Mouse (Mus musculus) Muller cell, postnatal 12 days (primary cell): Measurements from ENCODE around the gene Smco2.
A peak's percentile ranks its signal among the peaks of the same experiment; 100 is the strongest.
"Not testable (repeated sequence)": the region's sequence is repeated elsewhere in the genome, so short reads cannot be mapped to it uniquely, and the experiment has no call there.

Source experiments
- DNase-seq: peaks from one replicate; pipeline ENCODE4 v3.0.0-alpha.2; 2015; ENCODE audit errors: inconsistent ontology term

Smco2 gene

DNA sequence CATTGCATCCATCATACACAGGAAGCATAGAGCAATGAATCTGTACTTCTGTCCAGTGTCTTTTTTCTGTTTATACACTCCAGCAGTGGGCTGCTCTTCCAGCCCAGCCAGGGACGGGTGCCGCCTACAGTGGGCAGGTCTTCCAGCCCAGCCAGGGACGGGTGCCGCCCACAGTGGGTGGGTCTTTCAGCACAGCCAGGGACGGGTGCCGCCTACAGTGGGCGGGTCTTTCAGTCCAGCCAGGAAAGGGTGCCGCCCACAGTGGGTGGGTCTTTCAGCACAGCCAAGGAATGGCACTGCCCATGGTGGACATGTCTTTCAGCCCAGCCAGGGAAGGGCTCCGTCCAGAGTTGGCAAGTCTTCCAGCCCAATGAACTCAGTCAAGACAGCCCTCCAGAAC lies 5.3 kb downstream of the Smco2 start:
- no peak for DNase-seq

DNA sequence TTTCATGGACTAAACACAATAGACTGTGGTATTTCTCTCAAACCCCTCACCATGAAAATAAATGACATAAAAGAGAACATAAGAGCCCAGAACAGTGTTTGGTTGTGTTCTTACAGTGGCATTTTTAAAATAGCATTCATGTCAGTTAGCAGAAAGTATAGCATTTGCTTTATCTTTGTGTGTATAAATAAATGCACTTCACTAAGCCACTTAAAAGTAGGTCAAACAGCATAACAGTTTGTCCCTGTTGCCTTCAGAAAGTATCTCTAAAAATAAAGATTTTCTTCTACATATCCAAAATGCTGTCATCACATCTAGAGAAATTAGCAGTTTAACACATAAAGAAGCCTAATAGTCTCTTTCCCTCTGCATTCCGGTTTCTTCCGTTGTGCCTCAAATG lies 7.5 kb downstream of the Smco2 start:
- no peak for DNase-seq

DNA sequence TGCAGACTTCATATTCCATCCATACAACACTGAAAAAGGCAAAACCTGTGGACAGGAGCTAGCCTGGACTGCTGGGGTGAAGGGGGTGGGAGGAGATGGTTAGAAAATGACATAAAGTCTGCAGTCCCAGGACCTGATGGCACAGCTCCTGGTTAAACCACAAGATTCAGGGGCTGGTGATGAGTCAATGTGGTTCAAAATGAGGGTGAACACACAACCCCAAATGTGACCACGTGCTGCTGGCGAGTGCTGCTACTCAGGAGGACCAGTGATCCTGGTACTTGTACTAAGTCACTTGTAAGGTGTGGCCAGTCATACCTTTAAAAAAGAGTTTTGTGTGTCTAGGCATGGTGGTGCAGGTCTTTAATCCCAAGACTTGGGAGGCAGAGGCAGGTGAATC lies 13.2 kb downstream of the Smco2 start:
- DNase-seq = no peak

DNA sequence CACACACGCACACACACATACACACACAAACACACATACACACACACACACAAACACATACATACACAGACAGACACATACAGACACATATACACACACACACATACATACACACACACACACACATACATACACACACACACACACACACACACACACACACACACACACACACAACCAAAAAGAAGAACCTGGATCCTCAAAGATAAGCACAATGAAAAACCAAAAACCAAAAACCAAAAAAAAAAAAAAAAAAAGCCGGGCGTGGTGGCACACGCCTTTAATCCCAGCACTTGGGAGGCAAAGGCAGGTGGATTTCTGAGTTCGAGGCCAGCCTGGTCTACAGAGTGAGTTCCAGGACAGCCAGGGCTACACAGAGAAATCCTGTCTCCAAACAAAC lies 14.5 kb downstream of the Smco2 start:
- DNase-seq = not testable (repeated sequence)

DNA sequence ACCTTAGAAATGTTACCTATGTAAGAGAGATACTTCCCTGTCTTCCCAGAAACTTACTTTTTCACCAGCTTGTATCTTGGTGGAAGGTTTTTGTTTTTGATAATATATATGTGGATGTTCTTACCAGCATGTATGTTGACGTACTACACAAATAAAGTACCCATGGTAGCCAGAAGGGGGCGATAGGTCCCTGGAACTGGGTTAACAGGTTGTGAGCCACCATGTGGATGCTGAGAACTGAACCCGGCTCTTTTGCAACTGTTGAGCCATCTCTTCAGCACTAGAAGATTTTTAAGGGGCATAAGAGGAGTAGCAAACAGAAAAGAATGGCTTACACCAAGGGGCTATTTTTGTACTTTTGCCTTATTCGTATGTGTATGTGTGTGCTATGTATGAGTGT lies 15.8 kb downstream of the Smco2 start:
- DNase-seq = no peak

DNA sequence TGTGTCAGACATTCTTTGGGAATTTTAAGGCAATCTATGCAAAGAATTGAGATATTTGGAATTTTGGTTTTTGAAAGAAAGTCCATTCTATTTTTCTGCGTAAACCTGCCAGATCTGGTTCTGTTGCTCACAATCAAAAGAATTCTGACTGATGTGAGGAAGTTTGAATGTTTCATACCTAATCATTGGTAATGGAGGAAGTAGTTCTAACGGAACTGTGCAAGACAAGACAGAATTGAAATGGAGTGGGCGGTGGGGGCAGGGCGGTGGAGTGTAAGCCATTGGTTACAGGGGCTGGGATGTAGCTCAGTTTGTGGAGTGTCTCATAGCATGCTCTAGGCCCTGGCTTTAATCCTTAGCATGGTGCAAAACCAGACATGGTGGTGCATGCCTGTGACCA lies 22.1 kb downstream of the Smco2 start:
- no peak for DNase-seq

DNA sequence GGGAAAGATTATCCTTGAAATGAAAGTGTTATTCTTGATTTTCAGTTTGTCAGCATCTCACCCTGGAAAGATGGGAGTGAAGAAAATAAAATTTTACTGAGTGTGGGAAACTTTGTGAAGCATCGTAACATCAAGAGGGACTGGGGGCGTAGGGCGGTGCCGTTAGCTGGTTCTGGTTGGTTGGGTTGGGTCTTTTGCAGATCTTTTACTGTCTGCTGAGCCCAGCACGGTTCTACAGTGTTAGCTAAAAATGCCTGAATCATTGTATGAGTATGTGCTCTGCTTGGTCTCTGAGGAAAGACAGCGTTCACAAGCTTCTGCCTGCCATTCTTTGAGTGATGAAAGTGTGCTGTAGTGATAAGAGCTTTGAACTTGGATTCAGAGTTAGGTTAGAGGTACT lies 24.5 kb downstream of the Smco2 start:
- DNase-seq = peak; percentile 52

DNA sequence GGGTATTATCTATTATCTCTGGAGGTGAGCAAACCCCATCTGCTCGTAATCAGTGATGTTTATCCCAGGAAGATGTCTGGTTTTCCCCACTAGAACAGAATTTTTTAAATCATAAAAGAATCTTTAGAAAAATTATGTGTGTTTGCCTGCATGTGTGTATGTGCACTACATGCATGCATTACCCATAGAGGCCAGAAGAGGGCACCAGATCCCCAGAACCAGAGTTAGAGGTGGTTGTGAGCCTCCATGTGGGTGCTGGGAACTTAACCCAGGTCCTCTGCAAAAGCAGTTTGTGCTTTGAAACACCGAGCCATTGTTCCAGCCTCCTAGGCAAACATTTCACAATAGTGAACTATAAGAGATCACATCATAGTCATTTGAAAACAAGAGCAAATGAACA lies 26.9 kb downstream of the Smco2 start:
- no peak for DNase-seq

DNA sequence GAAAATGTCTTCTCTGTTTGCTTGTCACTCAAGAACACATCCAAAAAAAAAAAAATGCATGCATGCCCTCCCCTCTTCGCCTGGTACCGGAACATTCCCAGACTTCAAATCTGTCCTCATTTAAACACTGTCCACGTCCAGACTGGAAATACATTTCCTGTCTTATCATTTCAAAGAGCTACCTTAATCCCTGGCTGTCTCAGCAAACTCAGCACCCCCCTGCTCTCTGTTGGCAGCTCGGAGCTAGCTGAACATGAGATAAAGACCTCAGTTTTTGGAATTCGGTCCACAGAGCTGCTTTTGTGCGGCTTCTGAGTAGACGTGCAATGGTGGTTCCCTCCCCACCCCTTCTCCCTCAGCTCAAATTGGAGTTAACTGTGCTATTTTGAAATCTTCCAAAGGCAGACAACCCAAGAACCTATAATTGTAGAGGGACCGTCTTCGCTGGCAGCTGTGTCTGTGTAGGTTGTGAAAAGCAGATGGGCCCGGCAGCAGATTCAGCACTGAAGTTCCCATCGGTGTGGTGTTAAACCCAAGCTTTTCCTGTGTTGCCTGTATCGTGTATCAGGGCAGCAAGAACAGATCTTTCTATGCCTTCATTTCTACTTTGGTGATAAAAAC lies 27.6 kb downstream of the Smco2 start:
- DNase-seq = no peak

DNA sequence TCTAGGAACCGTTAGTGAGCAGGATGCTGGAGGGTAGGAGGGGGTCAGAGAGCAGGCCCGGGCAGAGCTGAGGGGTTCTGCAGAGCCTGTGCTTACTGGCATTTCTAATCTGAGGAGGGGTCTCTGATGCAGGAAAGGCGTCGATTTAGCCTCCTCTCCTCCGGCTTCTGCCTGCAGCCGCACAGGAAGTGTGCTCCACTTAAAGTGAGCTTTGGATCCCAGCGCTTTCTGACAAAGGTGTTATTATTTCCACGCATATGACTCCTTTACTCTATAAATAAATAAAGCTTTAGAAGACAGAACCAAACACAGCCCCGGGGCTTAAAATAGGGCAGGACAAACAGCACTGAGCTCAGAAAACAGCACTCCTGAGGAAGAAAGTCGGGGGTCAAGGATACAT lies 29.0 kb downstream of the Smco2 start:
- DNase-seq = no peak

DNA sequence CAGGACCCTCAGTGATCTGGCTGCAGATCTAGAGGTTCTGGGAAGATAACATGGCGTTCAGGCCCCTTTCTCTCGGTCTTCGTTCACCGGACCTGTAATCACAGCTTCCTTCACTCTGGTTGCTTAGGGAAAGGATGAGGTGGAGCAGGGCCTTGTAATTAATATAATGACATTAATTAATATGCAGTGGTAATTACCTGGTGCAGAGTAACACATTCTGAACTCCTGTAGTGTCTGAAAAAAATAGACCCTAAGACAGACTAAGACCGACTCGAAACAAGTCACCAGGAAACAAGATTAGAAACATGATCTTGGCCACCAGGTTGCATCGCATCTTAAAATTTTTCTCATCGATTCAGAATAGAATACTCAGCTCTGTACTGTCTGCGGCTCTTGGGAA lies 30.0 kb downstream of the Smco2 start:
- no peak for DNase-seq

DNA sequence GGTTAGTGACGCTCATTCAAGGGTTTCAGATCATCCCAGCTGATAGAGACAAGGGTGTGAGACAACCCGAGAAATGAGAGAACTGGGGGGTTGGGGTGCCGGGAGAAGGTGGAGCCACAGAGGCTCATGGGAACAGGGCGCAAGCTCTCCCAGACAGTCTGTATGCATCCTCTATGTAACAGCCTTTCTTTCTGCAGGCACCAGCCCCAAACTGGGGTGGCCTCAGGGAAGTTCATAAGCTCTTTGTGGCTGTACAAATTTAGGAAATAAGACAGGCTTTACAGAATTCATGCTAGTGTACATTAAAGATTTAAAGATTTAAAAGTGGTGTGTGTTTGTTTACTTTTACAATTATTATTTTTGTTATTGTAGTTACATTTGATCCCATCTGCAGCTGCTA lies 30.4 kb downstream of the Smco2 start:
- no peak for DNase-seq

DNA sequence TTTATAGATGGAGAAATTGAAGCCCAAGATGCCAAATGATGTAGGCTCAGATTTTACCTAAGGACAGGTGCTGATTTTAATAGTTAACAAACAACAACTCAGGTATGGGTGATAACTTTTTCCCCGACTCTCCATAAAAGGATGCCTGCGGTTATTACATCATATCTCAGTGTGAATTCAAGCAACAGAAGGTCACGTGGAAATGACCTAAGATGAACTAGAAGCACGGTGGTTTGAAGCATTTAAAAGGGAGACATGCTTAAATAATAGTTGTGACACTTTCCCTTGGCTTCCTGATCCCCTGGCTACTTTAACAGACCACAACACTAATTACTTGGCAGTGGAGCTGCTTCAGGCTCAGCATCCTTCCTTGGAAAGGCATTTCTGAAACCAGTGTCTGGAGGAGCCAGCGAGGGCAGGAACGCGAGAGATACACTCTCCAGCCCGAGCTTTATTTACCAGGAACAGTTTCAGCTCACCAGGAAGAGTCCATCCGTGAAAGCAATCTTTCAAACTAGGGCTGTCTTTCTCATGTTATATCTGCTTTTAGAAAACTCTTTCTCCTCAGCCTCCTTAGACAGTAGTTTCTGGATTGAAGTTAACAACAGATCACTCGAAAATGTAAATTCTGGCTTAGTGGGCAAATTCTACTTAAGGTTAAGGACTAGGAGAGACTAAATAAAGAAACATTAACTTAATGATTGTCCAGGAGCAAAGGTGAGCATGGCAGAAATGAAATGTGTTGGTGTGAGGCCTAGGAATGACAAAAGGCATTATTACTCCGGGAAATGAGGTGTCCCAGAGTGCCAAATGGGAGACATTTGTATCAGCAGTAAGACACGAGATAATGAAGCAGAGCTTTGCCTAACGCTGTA lies 32.2 kb downstream of the Smco2 start:
- peak; percentile 53 for DNase-seq

DNA sequence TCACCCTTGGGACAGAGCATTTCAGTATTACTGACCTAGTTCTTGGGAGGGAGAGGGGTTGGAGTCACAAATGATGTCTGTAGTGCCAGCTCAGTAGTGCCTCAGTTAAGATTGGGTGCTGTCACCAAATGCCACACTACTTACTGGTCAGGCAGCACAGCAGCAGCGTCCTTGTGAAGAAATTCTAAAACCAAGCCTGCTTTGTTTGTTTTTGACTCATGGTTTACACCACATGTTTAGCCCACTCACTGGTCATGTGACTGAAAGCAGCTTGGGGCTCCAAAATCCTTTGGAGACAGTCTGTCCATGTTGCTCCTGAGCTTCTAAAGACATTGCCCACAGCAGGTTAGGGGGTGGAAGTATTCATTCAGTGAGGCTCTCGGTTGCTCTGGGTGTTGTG lies 33.5 kb downstream of the Smco2 start:
- no peak for DNase-seq

DNA sequence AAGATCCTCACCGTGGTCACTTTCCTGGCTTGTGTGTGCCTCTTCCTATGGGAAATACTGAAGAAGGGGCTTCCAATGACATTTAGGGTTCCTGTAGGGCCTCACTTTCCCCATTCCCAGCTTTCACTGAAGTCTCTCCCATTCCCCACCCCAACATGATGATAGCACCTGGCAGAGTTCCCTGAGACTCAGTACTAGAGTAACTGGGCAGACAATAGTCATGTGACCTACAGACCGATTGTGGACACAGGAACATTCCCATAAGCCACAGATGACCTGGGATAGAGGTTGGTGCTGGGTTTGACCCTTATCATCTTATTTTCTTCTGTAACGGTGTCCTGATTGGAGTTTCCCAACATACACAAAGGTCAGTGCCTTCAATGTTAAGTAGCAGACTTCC lies 34.3 kb downstream of the Smco2 start:
- DNase-seq = no peak

DNA sequence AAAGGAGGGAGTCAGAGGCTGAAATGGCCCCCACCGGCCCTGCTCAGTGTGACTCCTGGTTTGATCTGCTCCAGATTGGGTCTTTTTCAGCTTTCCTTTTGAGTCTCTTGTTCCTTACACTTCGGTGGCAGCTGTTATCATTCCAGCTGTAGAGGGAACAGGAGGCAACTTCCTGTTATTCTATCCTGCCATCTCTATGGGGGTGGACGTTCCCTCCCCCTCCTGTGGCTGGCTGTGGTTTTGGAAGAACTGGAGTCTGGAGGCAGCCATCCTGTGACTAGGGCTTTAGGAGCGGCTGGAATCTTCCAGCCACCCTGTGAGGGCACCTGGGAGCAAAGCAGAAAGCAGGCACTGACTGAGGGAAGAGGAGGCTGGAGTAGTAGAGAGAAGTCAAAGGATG lies 34.9 kb downstream of the Smco2 start:
- peak; percentile 67 for DNase-seq

DNA sequence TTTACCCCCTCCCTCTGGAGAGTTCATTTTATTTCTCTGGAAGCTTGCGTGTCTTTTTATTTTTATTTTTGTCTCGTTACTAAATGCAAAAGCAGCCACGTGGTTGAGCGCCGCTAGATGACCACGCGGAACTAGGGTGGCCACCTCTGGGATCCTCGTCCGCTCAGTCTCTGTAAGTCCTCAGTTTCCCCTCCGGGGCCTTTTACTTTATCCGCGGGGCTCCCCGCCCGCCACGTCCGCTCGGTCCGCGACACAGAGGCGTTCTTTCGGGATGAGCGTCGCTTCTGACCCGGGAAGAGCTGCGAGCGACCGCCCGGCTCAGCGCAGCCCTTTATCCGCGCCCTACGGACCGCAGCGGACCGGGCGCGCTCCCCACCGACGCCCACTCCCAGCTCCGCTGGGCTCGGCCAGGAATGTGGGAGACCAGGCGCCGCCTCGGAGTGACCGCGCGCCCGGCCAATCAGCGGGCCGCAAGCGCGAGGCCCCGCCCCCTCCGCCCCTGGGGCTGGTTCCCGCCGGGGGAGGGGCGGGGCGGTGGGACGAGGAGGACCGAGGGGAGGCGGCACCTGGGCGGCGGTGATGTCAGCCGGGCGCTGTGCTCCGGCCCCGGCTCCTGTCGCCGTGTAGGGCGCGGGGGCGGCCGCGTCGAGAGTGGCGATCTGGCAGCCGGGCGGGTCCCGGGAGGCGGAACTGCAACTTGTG lies 38.2 kb downstream of the Smco2 start, which contains the start of gene Ppfibp1:
Gene Ppfibp1 (plus strand): TSS at position 530 of the 702 bp plus-strand sequence.
- peak; percentile 99 for DNase-seq

DNA sequence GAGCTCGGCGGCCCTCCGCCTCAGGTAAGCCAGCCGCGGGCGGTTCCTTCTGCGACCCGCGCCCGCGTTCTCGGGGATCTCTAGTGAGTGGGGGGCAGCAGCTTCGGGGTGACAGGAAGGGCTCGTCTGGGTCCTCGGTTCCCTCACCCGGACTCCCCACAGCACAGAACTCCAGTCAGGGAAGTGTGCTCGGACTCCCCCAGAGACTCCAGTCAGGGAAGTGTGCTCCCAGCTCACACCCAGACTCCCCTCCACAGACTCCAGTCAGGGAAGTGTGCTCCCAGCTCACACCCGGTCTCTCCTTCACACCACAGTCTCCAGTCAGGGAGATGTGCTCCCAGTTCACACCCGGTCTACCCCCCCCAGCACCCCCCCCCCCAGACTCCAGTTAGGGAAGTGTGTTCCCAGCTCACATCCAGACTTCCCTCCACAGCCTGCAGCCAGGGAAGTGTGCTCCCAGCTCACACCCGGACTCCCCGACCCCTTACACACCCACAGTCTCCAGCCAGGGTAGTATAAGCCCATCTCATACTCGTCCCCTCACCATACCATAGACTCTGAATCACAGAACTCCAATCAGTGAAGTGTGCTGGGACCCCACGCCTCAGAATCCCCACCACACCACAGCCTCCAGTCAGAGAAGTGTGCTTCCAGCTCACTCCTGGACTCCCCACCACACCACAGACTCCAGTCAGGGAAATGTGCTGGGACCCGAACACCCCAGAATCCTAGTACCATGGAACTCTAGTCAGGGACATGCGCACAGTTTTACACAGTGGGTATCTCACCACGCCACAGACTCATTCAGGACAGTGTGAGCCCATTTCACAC lies 39.0 kb downstream of the Smco2 start:
- no peak for DNase-seq

DNA sequence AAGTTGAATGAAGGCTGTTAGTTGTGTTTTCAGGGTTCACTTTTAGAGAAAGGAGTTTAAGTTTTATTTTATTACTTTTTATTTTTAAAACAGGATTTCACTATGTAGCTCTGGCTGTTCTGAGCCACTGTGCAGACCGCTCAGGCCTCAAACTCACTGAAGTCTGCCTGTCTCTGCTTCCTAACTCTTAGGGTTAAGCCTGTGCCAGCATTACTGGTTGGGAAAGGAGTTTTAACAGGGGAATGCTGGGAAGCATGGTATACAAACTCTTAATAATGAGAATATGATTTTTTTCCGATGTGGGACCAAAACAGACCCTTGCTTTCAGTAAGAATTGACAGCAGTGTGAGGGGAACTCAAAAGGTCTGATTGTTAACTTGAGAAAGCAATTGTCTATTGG lies 40.3 kb downstream of the Smco2 start:
- no peak for DNase-seq

DNA sequence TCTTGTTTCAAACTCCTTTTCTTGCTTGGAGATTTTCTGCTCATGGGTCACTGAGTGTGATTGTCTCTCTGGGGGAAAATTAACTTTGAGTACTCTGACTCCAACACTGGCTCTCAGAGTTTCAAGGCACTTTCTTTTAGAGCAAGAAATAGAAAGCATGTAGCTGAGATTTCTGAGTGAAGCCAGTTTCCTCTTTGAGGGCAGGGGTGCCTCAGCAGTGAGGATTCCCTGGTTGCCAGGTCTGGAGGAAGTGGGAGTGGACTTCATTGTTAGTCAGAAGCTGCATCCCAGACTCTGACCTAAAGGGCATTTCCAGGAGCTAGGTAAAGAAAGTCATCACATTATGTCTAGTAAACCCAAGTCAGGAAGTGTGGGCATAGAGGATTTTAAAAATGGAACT lies 40.7 kb downstream of the Smco2 start:
- DNase-seq = no peak

DNA sequence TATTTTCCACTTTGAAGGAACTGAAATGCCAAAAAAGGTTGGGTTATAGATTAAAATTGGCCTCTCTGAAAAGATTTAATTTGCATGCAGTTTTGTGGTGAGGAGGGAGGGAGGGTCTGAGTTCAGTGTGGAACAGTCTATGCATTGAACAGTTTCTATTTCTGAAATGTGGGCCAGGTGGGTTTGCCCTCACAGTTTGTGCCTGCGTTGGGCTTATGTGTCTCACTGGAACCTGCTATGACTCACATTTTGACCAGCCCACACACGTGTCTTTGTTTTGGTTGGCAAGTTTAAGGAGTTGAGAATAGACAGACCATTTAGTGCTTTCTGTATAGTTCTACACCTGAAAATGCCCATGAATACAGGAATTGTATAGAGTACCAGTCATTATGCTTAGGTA lies 44.0 kb downstream of the Smco2 start:
- no peak for DNase-seq

DNA sequence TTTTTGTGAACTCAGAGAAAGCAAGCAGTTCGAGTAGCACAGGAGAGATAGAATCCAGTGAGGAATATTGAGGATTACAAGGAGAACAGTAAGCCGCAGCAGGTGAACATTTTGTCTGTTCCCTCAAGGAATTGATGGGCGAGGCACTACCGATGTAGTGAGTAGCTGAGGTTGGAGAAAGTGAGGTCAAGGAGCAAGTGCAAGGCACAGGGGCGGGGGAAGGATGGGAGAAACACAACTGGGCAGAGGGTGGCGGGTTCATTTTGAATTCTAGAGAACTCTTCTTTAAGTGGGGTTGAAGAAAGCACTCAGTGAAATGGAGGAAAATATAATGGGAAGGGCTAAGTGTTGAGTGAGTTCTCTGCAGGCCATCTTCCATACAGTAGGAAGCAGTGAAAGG lies 48.8 kb downstream of the Smco2 start:
- DNase-seq = no peak
